Mouse (Mus musculus): ENCODE measurements around the gene Rph3al. TPM values are rescaled to one million over a fixed set of nuclear protein-coding genes. Genes with fewer than 3 reads are reported as not detected.

Gene Rph3al
- total RNA-seq, 2 experiments from 2014 or later, result 5.0 to 5.4 TPM

DNA sequence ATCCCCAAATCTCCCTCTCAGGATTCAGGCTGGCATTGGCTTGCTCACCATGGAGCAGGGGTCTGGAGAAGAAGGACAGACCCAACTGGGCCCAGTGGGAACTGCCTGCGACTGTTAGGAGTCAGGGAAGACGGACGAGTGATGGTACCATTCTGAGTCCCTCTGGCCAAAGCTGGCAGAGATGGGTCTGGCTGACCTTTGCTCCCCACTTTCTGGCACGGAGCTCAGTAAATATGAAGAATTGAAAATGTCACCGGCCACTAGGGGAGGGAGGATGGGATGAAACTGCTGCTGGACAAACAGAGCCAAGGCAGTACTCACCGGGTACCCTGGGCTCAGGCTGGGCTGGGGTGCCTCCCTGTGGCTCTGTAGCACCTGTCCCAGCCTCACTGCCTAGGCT, 105.1 kb downstream of the Rph3al start:
- DNase-seq (ENCODE audit: low spot score in 2 of 2), result no peak

DNA sequence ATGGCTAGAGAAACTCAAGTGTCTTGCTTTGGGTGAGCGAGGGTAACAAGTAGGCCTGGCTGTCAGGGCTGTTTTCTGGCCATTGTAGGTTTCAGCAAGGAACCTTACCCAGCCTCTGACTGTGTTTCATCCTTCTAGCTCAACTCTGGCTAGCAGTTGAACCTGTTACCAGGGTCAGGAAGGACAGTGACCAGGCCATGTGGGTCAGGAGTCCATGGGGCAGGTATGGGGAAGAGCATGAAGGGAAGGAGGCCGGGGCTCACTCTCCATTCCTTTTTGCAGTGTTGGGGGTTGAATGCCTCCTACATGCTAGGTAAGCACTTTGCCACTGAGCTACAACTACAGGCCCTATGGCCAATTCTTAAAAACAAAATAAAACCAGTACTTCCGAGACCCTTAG, 107.8 kb downstream of the Rph3al start:
- DNase-seq (ENCODE audit: low spot score in 2 of 2), result no peak

DNA sequence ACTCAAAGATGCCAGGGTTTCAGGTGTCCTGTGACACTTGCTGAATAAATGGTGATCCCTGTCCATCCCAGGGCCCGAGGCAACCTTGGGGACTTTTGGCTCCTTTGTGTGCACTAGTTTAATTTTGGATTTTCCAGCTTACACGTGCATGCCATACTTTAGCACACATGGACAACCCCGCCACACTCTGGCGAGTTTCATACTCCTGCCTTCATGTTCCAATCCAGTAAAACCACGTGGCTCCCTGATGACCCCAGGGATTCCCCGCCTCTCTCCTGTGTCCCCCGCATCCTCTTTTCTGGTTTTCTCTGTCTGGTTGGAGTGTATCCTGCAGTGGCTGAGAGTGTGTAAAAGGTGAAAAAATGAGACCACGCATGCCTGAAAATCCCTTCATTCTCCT, 110.8 kb downstream of the Rph3al start:
- DNase-seq (ENCODE audit: low spot score in 2 of 2), result no peak

DNA sequence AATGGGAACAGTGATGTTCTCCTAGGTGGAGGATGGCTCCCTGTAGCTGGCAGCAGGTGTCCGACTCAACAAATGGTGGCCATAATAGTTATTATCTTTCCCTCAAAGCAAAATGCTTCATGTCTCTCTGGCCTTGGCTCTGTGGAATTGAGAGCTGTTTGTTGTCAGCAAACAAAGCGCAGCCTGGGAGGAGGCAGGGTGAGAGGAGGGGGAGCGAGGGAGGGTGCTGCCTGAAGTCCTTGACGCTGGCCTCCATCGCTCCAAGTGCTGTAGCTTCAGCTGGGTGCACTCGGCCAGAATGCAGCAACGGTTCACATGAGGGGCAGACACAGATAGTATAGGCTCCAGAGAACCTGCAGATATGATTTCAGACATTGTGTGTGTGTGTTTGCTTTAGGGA, 114.7 kb downstream of the Rph3al start:
- DNase-seq (ENCODE audit: low spot score in 2 of 2), result no peak

DNA sequence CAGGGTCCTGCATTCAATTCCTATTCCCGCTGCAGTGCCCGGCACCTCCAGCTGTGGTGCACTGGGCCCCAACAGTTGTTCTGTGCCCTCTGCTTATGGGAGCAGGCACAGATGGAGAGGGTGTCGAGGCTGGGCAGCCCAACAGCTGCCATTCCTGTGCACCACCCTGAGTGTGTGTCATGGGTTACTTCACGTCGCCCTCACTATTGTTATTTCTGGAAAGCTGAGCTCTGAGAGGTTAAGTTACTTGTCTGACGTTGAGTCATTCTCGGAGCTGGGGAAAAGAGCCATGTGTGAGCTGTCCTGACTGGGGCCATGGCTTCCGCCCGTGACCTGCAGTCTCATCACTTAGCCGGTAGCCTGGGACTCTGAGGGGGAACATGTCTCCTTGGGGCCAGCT, 125.1 kb downstream of the Rph3al start:
- no peak for DNase-seq (ENCODE audit: low spot score in 2 of 2)

DNA sequence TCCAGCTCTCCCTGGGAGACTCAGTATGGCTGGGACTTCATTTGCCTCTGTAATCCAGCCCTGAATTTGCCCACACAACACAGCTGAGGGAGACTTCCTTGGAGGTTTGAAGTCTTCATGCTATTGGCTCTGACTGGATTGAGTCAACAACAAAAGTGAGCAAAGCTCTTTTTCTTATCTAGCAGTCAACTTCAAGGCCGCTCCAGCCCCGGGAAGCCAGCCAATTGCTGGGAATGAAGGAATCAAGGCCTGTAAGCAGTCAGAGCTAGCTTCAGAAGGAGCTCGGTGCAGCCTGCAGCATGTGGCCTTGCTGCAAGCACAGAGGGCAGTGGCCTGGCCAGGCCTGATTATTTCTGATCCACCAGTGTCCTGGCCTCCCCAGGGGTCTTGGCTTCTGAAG, 126.3 kb downstream of the Rph3al start:
- peak in 1 of 2 experiments; percentile 46 for DNase-seq (ENCODE audit: low spot score in 2 of 2)

DNA sequence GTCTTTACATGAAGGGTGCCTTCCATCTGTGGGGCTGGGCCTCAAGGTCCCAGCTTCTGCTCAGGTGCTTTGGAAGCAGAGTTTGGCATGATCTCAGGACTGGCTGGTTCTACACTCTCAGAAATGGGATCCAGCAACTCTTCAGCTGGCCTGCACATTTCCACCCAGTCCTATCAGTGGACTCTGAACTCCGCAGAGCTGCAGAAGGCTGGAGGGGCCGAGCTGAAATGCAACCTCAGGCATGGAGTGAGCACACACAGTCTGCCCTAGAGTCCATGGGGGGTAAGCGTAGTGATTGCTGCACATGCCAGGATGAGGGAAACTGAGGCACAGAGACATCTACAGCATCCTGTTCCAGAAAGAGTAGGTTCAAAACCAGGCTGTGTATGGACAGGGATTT, 127.7 kb downstream of the Rph3al start:
- DNase-seq (ENCODE audit: low spot score in 2 of 2), result no peak

DNA sequence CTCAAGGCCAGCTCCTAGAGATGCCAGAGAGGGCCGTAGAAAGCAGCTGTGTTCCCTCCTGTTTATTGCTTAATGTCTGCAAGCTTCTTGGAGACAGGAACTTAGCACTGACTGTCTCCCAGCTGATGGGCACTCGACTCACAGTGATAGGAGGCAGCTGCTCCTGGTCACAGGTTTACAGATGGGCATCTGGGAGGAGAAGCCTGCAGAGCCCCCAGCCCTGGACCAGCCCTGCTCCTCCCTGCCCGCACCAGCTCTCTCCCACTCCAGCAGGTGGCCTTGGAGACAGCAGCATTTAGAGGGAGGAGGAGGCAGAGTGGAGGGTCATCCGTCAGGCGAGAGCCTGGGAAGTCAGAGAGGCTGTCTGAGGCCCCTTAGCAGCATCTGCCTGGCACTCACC, 130.7 kb downstream of the Rph3al start:
- DNase-seq (ENCODE audit: low spot score in 2 of 2), result no peak

DNA sequence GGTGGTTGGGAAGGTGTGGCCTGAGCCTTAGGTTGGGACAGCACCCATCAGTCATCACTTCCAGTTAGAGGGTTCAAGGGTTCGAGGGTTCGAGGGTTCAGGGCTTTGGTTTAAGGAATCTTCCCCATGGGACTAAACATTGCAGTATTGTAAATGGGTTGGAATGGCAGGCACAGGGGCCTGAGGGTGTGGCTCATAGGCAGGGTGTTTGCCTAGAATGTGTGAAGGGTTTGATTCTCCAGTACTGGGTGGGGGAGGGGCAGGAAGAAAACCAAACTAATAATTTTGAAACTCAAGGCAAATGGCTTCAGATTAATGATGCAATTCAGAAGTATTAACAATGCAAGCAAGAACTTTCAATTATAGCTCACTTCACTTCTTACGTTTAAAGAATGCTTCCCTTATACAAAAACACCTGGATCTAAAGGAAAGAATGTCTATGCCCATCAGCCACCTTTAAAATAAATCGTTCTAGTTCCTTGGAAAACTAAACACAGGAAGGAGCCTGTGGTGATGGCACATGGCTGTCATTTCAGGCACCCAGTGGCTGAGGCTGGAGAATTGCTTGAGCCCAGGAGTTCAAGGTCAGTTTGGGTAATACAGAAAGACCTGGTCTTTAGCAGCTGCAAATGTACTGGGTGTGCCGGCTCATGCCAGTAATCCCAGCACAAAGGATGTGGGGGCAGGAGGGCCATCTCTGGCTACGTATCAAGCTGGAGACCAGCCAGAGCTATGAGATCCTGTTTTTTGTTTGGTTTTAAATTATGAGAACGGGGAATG, 136.3 kb downstream of the Rph3al start:
- no peak for DNase-seq (ENCODE audit: low spot score in 2 of 2)

DNA sequence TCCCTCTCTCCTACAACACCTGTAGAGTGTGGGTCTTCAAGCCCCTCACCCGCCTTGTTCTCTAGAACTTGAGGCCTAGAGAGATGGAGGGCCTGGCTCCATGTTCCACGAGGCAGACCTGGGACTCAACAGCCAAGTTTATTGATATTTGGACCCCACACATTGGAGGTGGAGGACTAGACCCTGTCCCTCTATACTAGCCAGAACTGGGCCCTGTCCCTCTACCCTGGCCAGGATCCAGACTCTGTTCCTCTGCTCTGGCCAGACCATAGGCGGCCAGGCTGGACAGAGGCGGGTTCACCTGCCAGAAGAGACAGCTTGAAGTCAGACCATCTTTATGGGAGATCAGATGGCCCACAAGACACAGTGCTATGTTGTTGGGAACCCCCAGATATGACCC, 136.9 kb downstream of the Rph3al start:
- no peak for DNase-seq (ENCODE audit: low spot score in 2 of 2)

DNA sequence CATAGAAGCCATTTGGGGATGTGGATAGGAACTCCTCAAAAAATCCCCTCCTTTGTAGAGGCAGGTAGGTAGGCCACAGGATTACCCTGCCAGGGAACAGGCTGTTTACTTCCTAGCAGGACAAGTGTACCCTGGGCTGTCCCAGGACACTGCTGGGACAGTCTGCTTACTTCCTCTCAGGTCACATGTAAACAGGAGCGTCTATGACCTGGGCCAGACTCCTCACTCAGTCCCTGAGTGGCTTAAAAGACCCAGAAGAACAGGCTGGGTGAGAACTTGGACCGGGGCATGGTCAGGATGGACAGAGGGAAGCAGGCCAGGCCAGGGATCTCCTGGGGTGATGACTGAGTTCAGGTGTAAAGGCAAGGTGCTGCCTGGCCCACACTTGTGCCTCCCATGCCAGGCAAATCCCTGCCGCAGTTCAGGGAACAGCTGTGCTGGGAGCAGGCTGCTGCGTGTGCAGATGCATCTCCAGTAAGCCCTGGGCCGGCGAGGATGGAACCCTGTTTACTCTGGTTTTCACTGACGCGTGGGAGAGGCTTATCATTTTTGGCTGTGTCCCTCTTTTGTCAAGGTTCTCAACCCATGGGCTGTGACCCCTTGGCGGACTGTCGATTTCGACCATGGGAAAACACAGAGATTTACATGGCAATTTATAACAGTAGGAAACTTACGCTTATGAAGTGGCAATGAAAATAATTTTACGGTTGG, 141.5 kb downstream of the Rph3al start:
- DNase-seq (ENCODE audit: low spot score in 2 of 2), result no peak

DNA sequence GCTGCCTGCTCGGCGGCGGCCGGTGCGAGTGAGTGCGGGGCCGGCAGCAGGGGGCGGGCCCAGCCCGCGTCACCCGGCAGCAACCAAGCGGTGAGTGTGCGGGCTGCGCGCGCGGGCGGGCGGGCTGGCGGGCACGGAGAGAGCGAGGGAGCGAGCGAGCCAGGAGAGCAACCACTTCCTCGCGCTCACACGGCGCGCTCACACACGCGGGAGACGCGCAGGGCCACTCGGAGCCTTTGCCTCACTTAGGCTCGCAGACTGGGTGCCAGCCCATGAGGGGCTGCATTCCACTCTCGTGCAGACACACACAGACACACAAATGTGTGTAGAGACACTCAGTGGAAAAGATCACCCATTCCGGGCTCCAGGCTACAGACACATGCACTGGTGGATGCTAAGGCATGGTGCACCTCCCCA, 142.2 kb downstream of the Rph3al start, which contains the start of gene Doc2b:
Doc2b (minus strand) TSS at position 21 of the 417 bp plus-strand sequence.
- peak; percentile 82 to 83 for DNase-seq (ENCODE audit: low spot score in 2 of 2)

DNA sequence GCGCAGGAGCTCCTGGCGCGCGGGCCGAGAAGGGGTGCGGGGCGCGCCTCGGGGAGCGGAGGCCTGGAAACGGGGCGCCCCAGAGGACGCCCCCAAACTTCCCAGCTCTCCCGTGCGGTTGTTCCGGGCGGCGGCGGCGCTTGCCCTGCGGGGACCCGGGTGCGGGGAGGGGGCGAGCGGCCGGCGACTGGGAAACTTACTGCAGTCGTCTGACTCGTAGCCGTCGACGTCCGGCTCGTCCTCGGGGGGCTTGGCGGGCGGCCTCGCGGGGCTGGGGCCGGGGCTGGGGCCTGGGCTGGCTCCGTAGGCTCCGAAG, 142.9 kb downstream of the Rph3al start:
- DNase-seq (ENCODE audit: low spot score in 2 of 2), result no peak

DNA sequence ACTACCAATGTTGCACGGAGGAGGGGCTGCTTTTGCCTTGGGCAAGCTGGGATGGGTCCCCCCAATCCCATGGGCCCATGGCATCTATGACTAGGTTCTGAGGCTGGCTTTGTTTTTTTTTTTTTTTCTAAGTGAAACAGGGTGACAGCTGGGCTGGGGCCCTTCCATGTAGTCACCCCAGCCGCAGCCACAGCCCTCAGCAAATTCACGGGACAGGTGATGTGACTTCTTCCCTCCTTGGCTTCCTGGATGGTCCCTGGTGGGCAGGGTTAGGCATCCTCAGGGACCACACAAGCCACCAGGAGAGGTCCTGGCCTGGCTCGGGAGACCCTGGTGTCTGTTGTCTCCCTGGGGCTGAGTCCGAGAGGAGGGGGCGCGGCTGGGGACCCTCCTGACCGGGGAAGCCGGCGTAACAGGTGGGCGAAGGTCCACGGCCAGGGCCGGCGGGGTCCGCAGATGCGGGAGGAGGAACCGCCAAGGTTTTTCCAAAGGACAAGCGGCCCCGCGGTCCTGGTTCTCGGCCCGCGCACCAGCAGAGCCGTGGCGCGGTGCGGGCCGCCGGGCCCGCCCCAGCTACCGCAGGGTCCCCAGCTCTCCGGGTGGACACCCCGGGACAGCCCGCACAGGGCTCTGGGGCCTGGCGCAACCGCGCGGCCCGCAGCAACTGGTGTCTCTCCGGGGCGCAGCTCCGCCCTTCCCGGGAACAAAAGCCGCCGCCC, 143.5 kb downstream of the Rph3al start:
- no peak for DNase-seq (ENCODE audit: low spot score in 2 of 2)

DNA sequence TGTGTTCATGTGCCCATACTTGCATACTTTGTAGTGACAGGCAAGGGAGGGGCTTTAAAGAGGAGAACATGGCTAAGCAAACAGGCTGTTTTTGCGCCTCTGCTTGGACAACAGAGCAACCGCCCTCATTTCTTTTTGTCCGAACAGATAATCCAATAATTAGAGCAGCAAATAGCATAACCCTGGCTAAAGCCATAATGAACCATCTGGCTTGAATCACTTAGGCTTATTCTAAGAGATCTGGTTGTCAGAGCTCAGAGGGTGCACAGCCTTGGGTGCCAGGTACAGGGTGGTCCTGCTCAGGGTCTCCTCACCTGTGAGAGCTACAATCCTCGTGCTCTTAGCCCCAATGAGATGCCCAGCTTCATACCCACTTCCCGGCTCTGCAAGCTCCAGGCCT, 144.9 kb downstream of the Rph3al start:
- no peak for DNase-seq (ENCODE audit: low spot score in 2 of 2)

DNA sequence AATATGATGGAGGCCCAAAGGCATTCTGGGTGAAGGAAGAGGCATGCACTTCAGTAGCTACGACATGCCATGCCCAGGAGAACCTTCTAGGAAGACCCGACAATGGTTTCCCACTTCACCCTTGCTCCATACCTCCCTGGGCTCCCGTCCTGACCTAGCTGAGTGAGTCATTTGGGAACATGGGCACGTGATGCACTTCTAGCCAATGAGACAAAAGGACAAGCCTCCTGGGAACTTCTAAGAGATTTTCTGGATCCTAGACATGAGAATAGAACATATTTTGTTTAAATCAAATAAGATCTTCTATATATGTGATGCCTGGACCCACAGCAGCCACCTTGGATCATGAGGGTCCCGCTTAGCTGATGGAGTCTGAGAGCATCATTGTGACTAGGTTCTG, 145.7 kb downstream of the Rph3al start:
- DNase-seq (ENCODE audit: low spot score in 2 of 2), result no peak

DNA sequence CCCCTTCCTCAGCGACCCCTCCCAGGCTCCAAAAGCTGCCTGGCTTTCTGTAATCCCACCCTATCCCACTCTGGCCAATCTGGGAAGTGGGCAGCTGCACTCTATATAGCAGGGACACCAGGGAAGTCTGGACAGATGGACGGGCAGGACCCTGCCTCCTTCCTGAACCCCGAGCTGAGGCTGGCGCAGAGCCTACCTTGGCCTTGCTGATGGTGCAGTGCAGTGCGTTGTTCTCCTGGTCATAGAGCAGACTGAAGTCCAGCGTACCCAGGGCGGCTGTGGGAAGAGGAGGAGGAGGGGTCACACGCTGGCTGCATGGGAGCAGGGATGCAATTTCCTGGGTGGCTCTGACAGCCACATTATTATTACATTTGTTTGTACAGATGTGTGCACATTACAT, 152.3 kb downstream of the Rph3al start:
- no peak for DNase-seq (ENCODE audit: low spot score in 2 of 2)

DNA sequence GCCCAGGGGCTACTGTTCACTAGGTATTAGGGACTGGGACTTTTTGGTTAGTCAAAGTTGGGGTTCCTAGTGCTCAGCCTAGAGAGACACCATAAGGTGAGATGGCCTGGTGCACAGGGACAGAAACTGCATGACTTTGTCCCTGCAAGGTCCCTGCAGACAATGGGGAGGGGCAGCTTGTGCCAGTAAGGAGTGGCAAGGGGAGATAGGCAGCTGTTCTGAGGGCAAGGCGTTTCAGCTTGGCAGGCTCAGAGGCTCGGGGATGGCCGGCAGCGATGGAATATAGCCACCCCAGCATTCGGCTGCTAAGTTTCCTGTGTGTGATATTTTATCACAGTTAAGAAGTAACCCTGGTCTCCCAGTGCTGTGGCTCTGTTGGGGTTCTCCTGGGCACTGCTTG, 154.4 kb downstream of the Rph3al start:
- no peak for DNase-seq (ENCODE audit: low spot score in 2 of 2)

DNA sequence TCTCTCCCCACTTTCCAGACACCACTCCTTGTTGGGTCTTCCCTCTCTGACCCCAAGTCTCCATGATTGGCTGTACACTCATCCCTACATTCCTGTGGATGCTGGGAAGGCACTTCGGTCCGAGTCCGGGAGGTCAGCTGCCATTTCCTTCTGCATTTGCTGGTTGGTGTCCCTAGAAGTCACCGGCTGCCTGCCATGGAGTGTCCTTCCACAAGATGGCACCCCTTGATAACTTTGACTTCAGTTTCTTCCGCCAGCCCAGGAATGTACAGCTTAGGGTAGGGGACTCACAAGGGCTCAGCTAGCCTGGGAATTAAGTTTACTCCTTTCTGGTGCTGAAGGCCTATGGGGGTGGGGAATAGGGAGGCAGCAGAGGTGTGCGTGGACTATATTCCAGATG, 156.3 kb downstream of the Rph3al start:
- DNase-seq (ENCODE audit: low spot score in 2 of 2), result peak in 1 of 2 experiments; percentile 73
